Mouse (Mus musculus) heart, embryonic 15.5 days (tissue): ENCODE measurements around the gene Tbc1d17. TPM values are rescaled to one million over a fixed set of nuclear protein-coding genes. Genes with fewer than 3 reads are reported as not detected.

Source experiments
- ATAC-seq: fragments of 200-750 bp; cut with Nextera tagmentation; replicated peaks from 2 replicates; pipeline ENCODE4 v1.8.0; 2017; ENCODE audit warnings: low read depth, moderate TSS enrichment; ENCODE audit not compliant: insufficient number of reproducible peaks, insufficient read depth, low FRiP score
- H3K27ac ChIP-seq: fragments of 300-500 bp; sonication (generic); 2 replicates; pipeline ENCODE4 v1.5.1; 2015; ENCODE audit warnings: mild to moderate bottlenecking, inconsistent platforms
- H3K27me3 ChIP-seq: fragments of 300-500 bp; sonication (generic); 2 replicates; pipeline ENCODE4 v1.6.1; 2015; ENCODE audit warnings: inconsistent platforms
- H3K36me3 ChIP-seq: fragments of 300-500 bp; sonication (generic); 2 replicates; pipeline ENCODE4 v1.6.1; 2015; ENCODE audit warnings: mild to moderate bottlenecking, inconsistent platforms
- H3K4me1 ChIP-seq: fragments of 300-500 bp; sonication (generic); replicated peaks from 2 replicates; pipeline ENCODE4 v1.6.1; 2015; ENCODE audit warnings: inconsistent platforms
- H3K4me2 ChIP-seq: fragments of 300-500 bp; sonication (generic); 2 replicates; pipeline ENCODE4 v1.6.1; 2015; ENCODE audit warnings: inconsistent platforms, mild to moderate bottlenecking, moderate library complexity
- H3K4me3 ChIP-seq: fragments of 300-500 bp; sonication (generic); 2 replicates; pipeline ENCODE4 v1.5.1; 2015; ENCODE audit warnings: mild to moderate bottlenecking, inconsistent platforms
- H3K9ac ChIP-seq: fragments of 300-500 bp; sonication (generic); 2 replicates; pipeline ENCODE4 v1.6.1; 2015; ENCODE audit warnings: mild to moderate bottlenecking, inconsistent platforms
- H3K9me3 ChIP-seq: fragments of 300-500 bp; sonication (generic); replicated peaks from 2 replicates; pipeline ENCODE4 v1.6.1; 2016; ENCODE audit warnings: inconsistent platforms
- WGBS: fragments of 180-500 bp; shearing (Covaris S2); methylation state at CpG from one replicate; pipeline ENCODE4 v1.1.7; 2015; ENCODE audit warnings: mixed read lengths; 5-methylcytosine and 5-hydroxymethylcytosine counted together
- polyA plus RNA-seq: library from polyadenylated mRNA; unstranded; fragments of >200 nt; fragmentation: Nextera tagmentation; extraction: Ambion mirVana; gene quantifications from 2 replicates; pipeline ENCODE4 v1.2.1, GENCODE M21; 2015

The Tbc1d17 gene
- polyA plus RNA-seq, 1 experiment from 2014 or later: 53.2 TPM

DNA sequence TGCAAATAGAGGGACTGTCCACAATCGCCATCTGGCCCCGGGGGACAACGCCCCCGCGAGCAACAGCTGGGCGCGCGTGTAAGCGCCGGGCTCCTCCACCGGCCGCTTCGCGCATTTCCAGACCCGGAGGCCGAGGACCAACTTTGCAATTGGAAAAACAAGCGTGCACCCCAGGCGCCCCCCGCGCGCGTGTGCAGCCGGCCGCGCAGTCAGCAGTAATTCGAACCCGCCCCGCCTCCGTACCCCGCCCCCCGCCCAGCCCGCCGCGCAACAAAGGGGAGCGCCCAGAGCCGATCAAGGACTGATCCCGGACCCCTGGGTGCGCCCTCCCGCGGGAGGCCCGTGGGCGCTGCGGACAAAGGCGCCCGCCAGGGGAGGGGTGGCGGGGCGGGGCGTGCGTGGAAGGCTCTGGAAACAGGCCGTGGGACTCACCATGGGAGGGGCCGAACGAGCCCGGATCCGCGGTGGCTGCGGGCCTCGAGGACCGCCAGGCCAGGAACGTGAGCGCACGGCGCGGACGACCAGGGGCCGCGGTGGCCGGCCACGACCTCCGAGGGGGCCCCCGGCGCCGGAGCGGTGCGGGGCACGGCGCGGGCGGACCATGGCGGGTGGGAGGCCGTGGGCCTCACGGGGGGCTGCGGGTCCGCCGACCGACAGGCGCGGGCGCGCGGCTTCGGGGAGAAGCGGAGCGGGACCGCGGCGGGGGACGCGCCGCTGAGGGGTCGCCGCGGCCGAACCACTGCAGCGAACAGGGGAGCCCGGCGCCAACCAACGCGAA, 20.2 kb upstream of the Tbc1d17 start:
- Histone ChIP-seq H3K4me1 (peaks cover 71% of the 10 kb centered on the region), H3K27ac (peak overlapping the region; percentile 100), H3K27me3 (no peaks in the 10 kb centered on the region), H3K36me3 (peaks cover 11% of the 10 kb centered on the region), H3K4me2 (peak overlapping the region; percentile 87), H3K9me3 (no peaks in the 10 kb centered on the region), H3K9ac (peak overlapping the region; percentile 100), H3K4me3 (peak overlapping the region; percentile 97)
- WGBS: under 1% methylated on average over 97 of the region's 108 CpGs
- peak; percentile 61 for ATAC-seq

GRCm38 (mm10) chr7:44868465-44868864, 19.6 kb upstream of the Tbc1d17 start:
- Histone ChIP-seq H3K9me3 (no peaks in the 10 kb centered on the region), H3K9ac (peak overlapping the region; percentile 100), H3K4me2 (peak overlapping the region; percentile 87), H3K4me3 (peak overlapping the region; percentile 97), H3K27ac (peak overlapping the region; percentile 100), H3K4me1 (peaks cover 76% of the 10 kb centered on the region), H3K27me3 (no peaks in the 10 kb centered on the region), H3K36me3 (peaks cover 18% of the 10 kb centered on the region)
- ATAC-seq: no peak
- WGBS: 8% methylated on average over 16 of the region's 16 CpGs

DNA sequence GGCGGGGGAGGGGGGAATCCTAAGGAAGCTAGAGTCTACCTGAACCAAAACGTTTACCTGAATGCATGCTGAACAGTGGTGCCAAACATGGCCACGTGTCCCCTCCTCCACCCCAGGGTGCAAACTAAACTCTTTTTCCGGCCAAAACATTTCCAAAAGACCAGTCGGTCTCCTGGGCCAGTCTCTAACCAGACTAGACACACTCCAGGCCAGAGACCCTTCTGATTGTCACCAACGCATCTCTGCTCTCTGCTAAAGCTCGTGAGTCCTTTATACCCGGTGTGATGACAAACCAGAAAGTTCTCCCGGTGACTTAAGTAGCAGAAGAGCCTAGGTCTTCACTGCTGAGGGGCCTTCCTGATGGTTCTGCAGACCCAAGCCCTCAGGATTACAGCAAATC, 18.9 kb upstream of the Tbc1d17 start:
- Histone ChIP-seq H3K9me3 (no peaks in the 10 kb centered on the region), H3K4me2 (peak overlapping the region; percentile 87), H3K36me3 (peaks cover 24% of the 10 kb centered on the region), H3K27ac (peak overlapping the region; percentile 100), H3K9ac (peak overlapping the region; percentile 100), H3K27me3 (no peaks in the 10 kb centered on the region), H3K4me3 (peak overlapping the region; percentile 97), H3K4me1 (peaks cover 72% of the 10 kb centered on the region)
- WGBS: 35% methylated on average over 9 of the region's 9 CpGs
- no peak for ATAC-seq

GRCm38 (mm10) chr7:44867010-44867702, 18.3 kb upstream of the Tbc1d17 start:
- WGBS: 62% methylated on average over 19 of the region's 19 CpGs
- H3K4me3 ChIP-seq: peak overlapping the region; percentile 97
- peak overlapping the region; percentile 87 for H3K4me2 ChIP-seq
- H3K9ac ChIP-seq: peak overlapping the region; percentile 43
- H3K27ac ChIP-seq: peak overlapping the region; percentile 100
- ATAC-seq: no peak
- no peaks in the 10 kb centered on the region for H3K27me3 ChIP-seq
- H3K4me1 ChIP-seq: peaks cover 65% of the 10 kb centered on the region
- H3K36me3 ChIP-seq: peaks cover 31% of the 10 kb centered on the region
- H3K9me3 ChIP-seq: no peaks in the 10 kb centered on the region

GRCm38 (mm10) chr7:44866276-44867009, 17.6 kb upstream of the Tbc1d17 start:
- H3K4me3 ChIP-seq: peak overlapping the region; percentile 97
- peaks cover 67% of the 10 kb centered on the region for H3K4me1 ChIP-seq
- peak overlapping the region; percentile 100 for H3K27ac ChIP-seq
- ATAC-seq: peak; percentile 21
- peak overlapping the region; percentile 34 for H3K9ac ChIP-seq
- H3K36me3 ChIP-seq: peaks cover 35% of the 10 kb centered on the region
- H3K27me3 ChIP-seq: no peaks in the 10 kb centered on the region
- WGBS: 28% methylated on average over 15 of the region's 15 CpGs
- peak overlapping the region; percentile 87 for H3K4me2 ChIP-seq
- no peaks in the 10 kb centered on the region for H3K9me3 ChIP-seq

DNA sequence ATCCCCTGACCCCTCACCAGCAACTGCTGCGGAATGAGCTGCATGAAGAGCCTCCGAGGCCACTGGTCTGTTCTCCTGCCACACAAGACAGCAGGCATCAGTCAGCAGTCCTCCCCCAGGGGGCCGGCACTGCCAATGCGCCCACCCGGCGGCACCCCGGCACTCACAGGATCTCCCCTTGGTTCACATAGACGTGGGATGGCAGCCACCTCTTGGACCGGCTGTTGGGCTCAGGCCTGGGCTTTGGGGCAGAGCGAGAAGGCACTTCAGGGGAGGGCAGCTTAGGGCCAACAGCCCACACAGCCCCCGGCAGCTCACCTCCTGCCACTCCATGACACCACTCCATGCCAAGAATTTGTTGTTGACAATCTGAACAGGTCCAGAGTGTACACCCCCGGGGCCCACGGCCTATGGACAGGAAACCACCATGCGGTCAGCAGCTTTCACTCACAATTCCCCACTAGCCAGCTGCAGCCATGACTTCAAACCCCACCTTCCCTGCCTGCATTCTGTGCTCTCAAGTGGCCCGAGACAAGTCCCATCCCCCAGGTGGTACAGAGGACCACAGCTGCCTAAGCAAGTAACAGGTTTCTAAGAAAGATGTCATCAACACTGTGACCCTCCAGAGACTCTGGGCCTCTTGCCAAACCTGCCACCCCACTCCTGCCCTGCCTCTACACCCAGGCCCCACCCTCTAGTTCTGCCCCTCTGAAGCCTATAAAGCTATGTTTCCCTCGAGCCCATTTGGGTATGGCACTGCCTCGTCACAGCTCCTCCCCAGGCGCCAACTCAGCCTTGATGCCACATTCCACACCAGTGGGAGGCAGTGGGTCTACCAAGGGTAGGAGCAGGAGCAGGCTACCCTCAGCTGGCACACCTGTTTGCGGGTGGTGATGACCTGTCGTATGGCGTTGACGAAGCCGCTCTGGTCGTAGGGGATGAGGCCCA, 16.0 kb upstream of the Tbc1d17 start:
- Histone ChIP-seq H3K4me2 (peak overlapping the region; percentile 87), H3K27ac (peak overlapping the region; percentile 100), H3K36me3 (peaks cover 35% of the 10 kb centered on the region), H3K4me1 (peaks cover 70% of the 10 kb centered on the region), H3K27me3 (no peaks in the 10 kb centered on the region), H3K9me3 (no peaks in the 10 kb centered on the region), H3K4me3 (0 out of 2 replicates have a peak overlapping the region, but pooled peaks have one; percentile 0), H3K9ac (peak overlapping the region; percentile 27)
- ATAC-seq: no peak
- WGBS: 65% methylated on average over 24 of the region's 24 CpGs

- H3K9ac ChIP-seq: no peak overlapping the region
- peaks cover 35% of the 10 kb centered on the region for H3K36me3 ChIP-seq
- H3K4me1 ChIP-seq: peaks cover 73% of the 10 kb centered on the region
- no peak overlapping the region for H3K4me3 ChIP-seq
- 82% methylated on average over 11 of the region's 11 CpGs for WGBS
- H3K4me2 ChIP-seq: no peak overlapping the region
- no peaks in the 10 kb centered on the region for H3K27me3 ChIP-seq
- ATAC-seq: no peak
- no peaks in the 10 kb centered on the region for H3K9me3 ChIP-seq
- peak overlapping the region; percentile 100 for H3K27ac ChIP-seq
These were observed 15.2 kb upstream of the Tbc1d17 start for GRCm38 (mm10) chr7:44863982-44864494.

GRCm38 (mm10) chr7:44863210-44863609, 14.3 kb upstream of the Tbc1d17 start:
- Histone ChIP-seq H3K4me3 (no peak overlapping the region), H3K9me3 (no peaks in the 10 kb centered on the region), H3K36me3 (peaks cover 35% of the 10 kb centered on the region), H3K27me3 (no peaks in the 10 kb centered on the region), H3K27ac (no peak overlapping the region), H3K4me2 (no peak overlapping the region), H3K4me1 (peaks cover 72% of the 10 kb centered on the region), H3K9ac (no peak overlapping the region)
- ATAC-seq: no peak
- 83% methylated on average over 14 of the region's 14 CpGs for WGBS

DNA sequence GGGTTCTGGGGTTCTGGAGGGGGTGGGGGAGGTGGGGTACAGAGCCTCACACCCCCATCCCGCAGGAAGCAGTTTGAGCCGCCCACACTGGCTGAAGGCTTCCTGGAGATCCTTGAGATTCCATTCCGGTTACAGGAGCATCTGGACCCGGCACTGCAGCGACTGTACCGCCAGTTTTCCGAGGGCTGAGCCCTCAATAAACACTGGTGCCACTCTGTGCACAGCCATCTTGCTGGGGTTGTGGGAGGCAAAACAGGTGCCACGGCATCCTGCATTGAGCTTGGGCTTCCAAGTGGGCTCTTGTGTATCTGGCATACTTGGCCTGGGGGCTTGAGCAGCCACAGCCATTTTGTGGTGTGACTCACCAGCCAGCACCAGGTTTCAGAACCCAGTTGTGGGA, 13.6 kb upstream of the Tbc1d17 start:
- Histone ChIP-seq H3K4me3 (no peak overlapping the region), H3K27me3 (no peaks in the 10 kb centered on the region), H3K9ac (no peak overlapping the region), H3K9me3 (no peaks in the 10 kb centered on the region), H3K27ac (no peak overlapping the region), H3K36me3 (peaks cover 35% of the 10 kb centered on the region), H3K4me2 (no peak overlapping the region), H3K4me1 (peaks cover 72% of the 10 kb centered on the region)
- 79% methylated on average over 8 of the region's 8 CpGs for WGBS
- ATAC-seq: no peak

DNA sequence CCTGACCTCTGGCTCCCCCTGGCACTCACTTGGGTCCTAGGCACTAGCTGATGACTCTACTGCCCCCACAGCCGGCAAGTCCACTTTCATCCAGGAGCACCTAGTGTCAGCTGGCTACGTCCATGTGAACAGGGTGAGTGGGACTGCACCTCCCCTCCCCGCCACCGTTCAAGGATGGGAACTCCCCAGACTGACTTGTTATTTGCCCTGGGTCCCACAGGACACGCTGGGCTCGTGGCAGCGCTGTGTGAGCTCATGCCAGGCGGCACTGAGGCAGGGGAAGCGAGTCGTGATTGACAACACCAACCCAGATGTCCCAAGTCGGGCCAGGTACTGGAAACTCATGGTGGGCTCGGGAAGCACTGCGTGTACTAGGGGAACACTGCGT, 12.5 kb upstream of the Tbc1d17 start:
- Histone ChIP-seq H3K4me2 (no peak overlapping the region), H3K9ac (no peak overlapping the region), H3K27ac (peak overlapping the region; percentile 13; the same call in 1 of the 2 replicates), H3K9me3 (no peaks in the 10 kb centered on the region), H3K36me3 (peaks cover 35% of the 10 kb centered on the region), H3K4me3 (no peak overlapping the region), H3K27me3 (no peaks in the 10 kb centered on the region), H3K4me1 (peaks cover 66% of the 10 kb centered on the region)
- 82% methylated on average over 14 of the region's 14 CpGs for WGBS
- no peak for ATAC-seq
